Mouse (Mus musculus) MEL (cell line): ENCODE measurements around the gene Acer1. TPM values are rescaled to one million over a fixed set of nuclear protein-coding genes. Genes with fewer than 3 reads are reported as not detected.

Source experiments
- DNase-seq: peaks from one replicate; pipeline ENCODE4 v3.0.0; 2011; ENCODE audit warnings: low read depth, low spot score
- H3K27ac ChIP-seq: 2 replicates; pipeline ENCODE4 v1.5.1; 2012; ENCODE audit warnings: low read depth, mild to moderate bottlenecking, control low read depth, low read length, moderate library complexity; ENCODE audit not compliant: control insufficient read depth
- H3K27me3 ChIP-seq, 2 experiments: fragments of 150-350 bp in 1 of 2; sonication (generic) in 1 of 2; 2 replicates each; pipeline ENCODE4 v1.6.1; 2012; ENCODE audit warnings: low read length in 2 of 2, mild to moderate bottlenecking in 2 of 2, improper control_type of control experiment in 1 of 2, moderate library complexity in 1 of 2; ENCODE audit not compliant: insufficient read depth in 2 of 2, control insufficient read depth in 1 of 2
- H3K36me3 ChIP-seq, 2 experiments: 2 replicates each; pipeline ENCODE4 v1.6.1; 2012 to 2014; ENCODE audit warnings: low read length in 2 of 2, improper control_type of control experiment in 1 of 2, inconsistent platforms in 1 of 2, mild to moderate bottlenecking in 1 of 2; ENCODE audit not compliant: insufficient read depth in 2 of 2, control insufficient read depth in 1 of 2
- H3K4me1 ChIP-seq, 2 experiments: fragments of 150-350 bp in 1 of 2; sonication (generic) in 1 of 2; 2 replicates each; pipeline ENCODE4 v1.6.1; 2012; ENCODE audit warnings: low read length in 2 of 2, improper control_type of control experiment in 1 of 2, mild to moderate bottlenecking in 1 of 2; ENCODE audit not compliant: insufficient read depth in 2 of 2, control insufficient read depth in 1 of 2
- H3K4me3 ChIP-seq, 2 experiments: fragments of 150-350 bp in 1 of 2; sonication (generic) in 1 of 2; 2 replicates each; pipeline ENCODE4 v1.5.1; 2012; ENCODE audit warnings: low read depth in 2 of 2, low read length in 2 of 2, mild to moderate bottlenecking in 2 of 2, moderate library complexity in 2 of 2, control low read depth in 1 of 2, improper control_type of control experiment in 1 of 2; ENCODE audit not compliant: control insufficient read depth in 1 of 2, insufficient read depth in 1 of 2
- H3K79me2 ChIP-seq: 2 replicates; pipeline ENCODE4 v1.6.1; 2012; ENCODE audit warnings: mild to moderate bottlenecking, low read length, moderate library complexity; ENCODE audit not compliant: control insufficient read depth, poor library complexity, insufficient read depth
- H3K9ac ChIP-seq: 2 replicates; pipeline ENCODE4 v1.6.1; 2012; ENCODE audit warnings: low read depth, mild to moderate bottlenecking, control low read depth, low read length, moderate library complexity; ENCODE audit not compliant: control insufficient read depth, poor library complexity, severe bottlenecking
- H3K9me3 ChIP-seq: fragments of 150-350 bp; sonication (generic); replicated peaks from 2 replicates; pipeline ENCODE4 v1.6.1; 2012; ENCODE audit warnings: mild to moderate bottlenecking, low read length, improper control_type of control experiment, moderate library complexity; ENCODE audit not compliant: insufficient read depth
- BHLHE40 ChIP-seq: IDR thresholded peaks from 2 replicates; pipeline ENCODE4 v1.6.1; 2012; ENCODE audit warnings: low read depth, mild to moderate bottlenecking, inconsistent platforms, low read length, improper control_type of control experiment, borderline replicate concordance
- CHD1 ChIP-seq: IDR thresholded peaks from 2 replicates; pipeline ENCODE4 v1.6.1; 2012; ENCODE audit warnings: low read depth, mild to moderate bottlenecking, inconsistent platforms, low read length, improper control_type of control experiment
- CTCF ChIP-seq, 3 experiments: IDR thresholded peaks in 2 of 3; conservative IDR thresholded peaks in 1 of 3; 2 replicates each; pipeline ENCODE4 v1.5.1; 2011 to 2012; ENCODE audit warnings: low read length in 3 of 3, low read depth in 2 of 3, mild to moderate bottlenecking in 2 of 3, improper control_type of control experiment in 1 of 3, inconsistent platforms in 1 of 3, mixed read lengths in 1 of 3, moderate library complexity in 1 of 3; ENCODE audit not compliant: control insufficient read depth in 1 of 3, insufficient read depth in 1 of 3, poor library complexity in 1 of 3, severe bottlenecking in 1 of 3
- ELF1 ChIP-seq: IDR thresholded peaks from 2 replicates; pipeline ENCODE4 v1.6.1; 2014; ENCODE audit warnings: low read depth, mild to moderate bottlenecking, inconsistent platforms, low read length, improper control_type of control experiment, moderate library complexity
- ETS1 ChIP-seq: IDR thresholded peaks from 2 replicates; pipeline ENCODE4 v1.6.1; 2012; ENCODE audit warnings: low read depth, mild to moderate bottlenecking, inconsistent platforms, low read length, improper control_type of control experiment, moderate library complexity
- GABPA ChIP-seq: IDR thresholded peaks from 2 replicates; pipeline ENCODE4 v1.6.1; 2012; ENCODE audit warnings: low read depth, mild to moderate bottlenecking, inconsistent platforms, low read length, improper control_type of control experiment, moderate library complexity
- HCFC1 ChIP-seq: IDR thresholded peaks from 2 replicates; pipeline ENCODE4 v1.6.1; 2012; ENCODE audit warnings: low read depth, mild to moderate bottlenecking, inconsistent platforms, low read length, improper control_type of control experiment, moderate library complexity
- JUND ChIP-seq: IDR thresholded peaks from 2 replicates; pipeline ENCODE4 v1.6.1; 2011; ENCODE audit warnings: low read depth, mild to moderate bottlenecking, improper control_type of control experiment, low read length
- MAFK ChIP-seq: IDR thresholded peaks from 2 replicates; pipeline ENCODE4 v1.6.1; 2011; ENCODE audit warnings: low read depth, mild to moderate bottlenecking, low read length, improper control_type of control experiment, borderline replicate concordance
- MAX ChIP-seq: IDR thresholded peaks from 2 replicates; pipeline ENCODE4 v1.6.1; 2011; ENCODE audit warnings: low read length, improper control_type of control experiment
- MAZ ChIP-seq: IDR thresholded peaks from 2 replicates; pipeline ENCODE4 v1.6.1; 2012; ENCODE audit warnings: low read depth, mild to moderate bottlenecking, inconsistent platforms, low read length, improper control_type of control experiment
- MEF2A ChIP-seq: IDR thresholded peaks from 2 replicates; pipeline ENCODE4 v1.6.1; 2014; ENCODE audit warnings: low read depth, mild to moderate bottlenecking, inconsistent platforms, low read length, improper control_type of control experiment; ENCODE audit not compliant: poor library complexity, insufficient replicate concordance, severe bottlenecking; ENCODE audit errors: extremely low read depth
- MXI1 ChIP-seq: IDR thresholded peaks from 2 replicates; pipeline ENCODE4 v1.6.1; 2011; ENCODE audit warnings: mild to moderate bottlenecking, low read depth, low read length, improper control_type of control experiment
- NRF1 ChIP-seq: IDR thresholded peaks from 2 replicates; pipeline ENCODE4 v1.6.1; 2014; ENCODE audit warnings: low read depth, mild to moderate bottlenecking, inconsistent platforms, low read length, improper control_type of control experiment, moderate library complexity; ENCODE audit not compliant: poor library complexity, insufficient read depth, severe bottlenecking
- POLR2A ChIP-seq, 2 experiments: IDR thresholded peaks; 2 replicates each; pipeline ENCODE4 v1.6.1; 2011 to 2012; ENCODE audit warnings: low read length in 2 of 2, mild to moderate bottlenecking in 2 of 2, control low read depth in 1 of 2, improper control_type of control experiment in 1 of 2, low read depth in 1 of 2, moderate library complexity in 1 of 2; ENCODE audit not compliant: control insufficient read depth in 1 of 2, insufficient read depth in 1 of 2, poor library complexity in 1 of 2
- POLR2AphosphoS2 ChIP-seq: IDR thresholded peaks from 2 replicates; pipeline ENCODE4 v1.6.1; 2011; ENCODE audit warnings: low read length, improper control_type of control experiment
- SIN3A ChIP-seq: IDR thresholded peaks from 2 replicates; pipeline ENCODE4 v1.6.1; 2012; ENCODE audit warnings: low read length, improper control_type of control experiment, inconsistent platforms
- TAL1 ChIP-seq: IDR thresholded peaks from 2 replicates; pipeline ENCODE4 v1.6.1; 2012; ENCODE audit warnings: mild to moderate bottlenecking, inconsistent platforms, low read length, moderate library complexity, mixed read lengths
- TCF12 ChIP-seq: IDR thresholded peaks from 2 replicates; pipeline ENCODE4 v1.6.1; 2014; ENCODE audit warnings: low read depth, mild to moderate bottlenecking, inconsistent platforms, low read length, improper control_type of control experiment, moderate library complexity
- UBTF ChIP-seq: IDR thresholded peaks from 2 replicates; pipeline ENCODE4 v1.6.1; 2012; ENCODE audit warnings: low read depth, mild to moderate bottlenecking, inconsistent platforms, low read length, improper control_type of control experiment, moderate library complexity, borderline replicate concordance; ENCODE audit not compliant: insufficient read depth
- USF1 ChIP-seq: IDR thresholded peaks from 2 replicates; pipeline ENCODE4 v1.6.1; 2014; ENCODE audit warnings: low read depth, mild to moderate bottlenecking, inconsistent platforms, low read length, improper control_type of control experiment, moderate library complexity
- ZNF384 ChIP-seq: IDR thresholded peaks from 2 replicates; pipeline ENCODE4 v1.6.1; 2012; ENCODE audit warnings: low read depth, mild to moderate bottlenecking, inconsistent platforms, low read length, improper control_type of control experiment
- polyA plus RNA-seq, 2 experiments: library from polyadenylated mRNA; stranded (reverse) in 1 of 2; unstranded in 1 of 2; fragments of >175 nt in 1 of 2; fragments of >200 nt in 1 of 2; gene quantifications; 2 replicates each; pipeline versions ENCODE4 v1.2.1 to v1.2.4; 2012; ENCODE audit warnings: low replicate concordance in 2 of 2, low read depth in 1 of 2; ENCODE audit not compliant: insufficient read length in 2 of 2, insufficient read depth in 1 of 2, missing spikeins in 1 of 2
- total RNA-seq: library from RNA; depleted of rRNA; stranded (reverse); fragments of 300-350 nt; gene quantifications from 2 replicates; pipeline ENCODE4 v1.2.3, GENCODE M21; 2012

Acer1 gene
- total and polyA plus RNA-seq, 3 experiments: 0.03 TPM; not detected in 2

DNA sequence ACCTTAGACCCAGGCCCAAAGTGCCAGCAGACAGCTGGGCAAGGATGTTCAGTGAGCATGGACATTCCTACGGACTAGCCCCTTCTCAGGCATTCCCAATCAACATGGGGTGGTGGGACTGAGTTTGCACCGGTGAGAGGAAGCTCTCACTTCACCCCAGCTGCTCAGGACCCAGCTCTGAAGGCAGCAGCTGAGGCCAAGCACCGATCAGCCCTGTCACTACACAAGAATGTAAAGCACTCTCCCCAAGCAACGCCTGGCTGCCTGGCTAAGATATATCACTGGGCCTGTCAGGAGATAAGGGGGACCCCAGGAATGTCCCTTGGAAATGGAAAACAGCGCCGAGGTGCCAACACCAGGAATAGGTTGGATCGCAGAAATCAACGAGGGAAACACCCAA, 19.3 kb upstream of the Acer1 start:
- H3K9me3 ChIP-seq: no peaks in the 10 kb centered on the region
- TF ChIP-seq TAL1 (no peak), JUND (no peak), CHD1 (no peak), BHLHE40 (no peak), POLR2AphosphoS2 (no peak), TCF12 (no peak), POLR2A (IDR thresholded peaks at IDR 0.05; ENCODE audit: control insufficient read depth in 1 of 2, insufficient read depth in 1 of 2, low read depth in 1 of 2, low read length in 2 of 2, poor library complexity in 1 of 2) (no peak), MAFK (no peak), MEF2A (no peak), NRF1 (no peak), MAX (no peak), ELF1 (no peak), ZNF384 (no peak), GABPA (no peak), ETS1 (no peak)
- no peaks in the 10 kb centered on the region for H3K27me3 ChIP-seq
- H3K4me1 ChIP-seq: peaks cover 3 to 28% of the 10 kb centered on the region in 2 experiments; a peak in 3 of 4 replicates
- no peaks in the 10 kb centered on the region for H3K79me2 ChIP-seq
- H3K4me3 ChIP-seq: no peak overlapping the region
- no peak overlapping the region for H3K9ac ChIP-seq
- DNase-seq: no peak
- peaks cover 2 to 15% of the 10 kb centered on the region in 2 experiments; a peak in 3 of 4 replicates for H3K36me3 ChIP-seq
- no peak overlapping the region for H3K27ac ChIP-seq

DNA sequence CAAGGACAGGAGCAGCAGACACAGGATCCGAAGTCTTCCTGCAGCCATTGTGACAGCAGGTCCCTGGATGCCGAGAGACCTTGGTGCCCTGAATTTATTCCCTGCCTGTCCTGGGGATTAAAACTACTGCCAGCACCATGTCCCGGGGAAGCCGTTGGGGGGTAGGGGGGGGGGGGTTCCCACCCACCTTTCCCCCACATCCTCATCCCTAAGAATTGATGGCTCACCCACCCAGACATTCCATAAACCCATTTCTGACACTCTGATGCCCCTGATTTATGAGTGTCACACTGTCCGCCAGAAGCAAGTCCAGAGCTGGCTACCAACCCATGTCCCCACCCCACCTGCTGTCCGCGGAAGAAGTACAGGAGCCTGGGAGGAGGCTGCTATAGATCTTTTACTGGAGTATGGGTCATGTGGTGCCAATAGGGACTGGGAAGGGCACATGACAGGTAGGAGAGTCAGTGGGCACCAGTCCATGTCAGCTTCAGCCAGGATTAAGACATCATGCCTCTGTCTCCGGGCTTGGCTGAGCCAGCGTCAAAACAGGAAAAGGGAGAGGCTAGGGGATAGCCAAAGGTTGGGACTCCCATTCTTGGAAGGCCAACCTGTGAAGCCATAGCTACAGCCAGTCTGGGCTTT, 18.2 kb upstream of the Acer1 start, which contains the start of gene Pspn:
Gene Pspn (minus strand): TSS at position 51 of the 642 bp plus-strand sequence.
- Histone ChIP-seq H3K9ac (no peak within 1 kb of the TSS), H3K79me2 (no peaks in the 10 kb centered on the region), H3K4me3 (no peak within 1 kb of the TSS), H3K36me3 (peaks cover 2 to 15% of the 10 kb centered on the region in 2 experiments; a peak in 3 of 4 replicates), H3K4me1 (peaks cover 3 to 28% of the 10 kb centered on the region in 2 experiments; a peak in 3 of 4 replicates), H3K9me3 (no peaks in the 10 kb centered on the region), H3K27ac (no peak within 1 kb of the TSS), H3K27me3 (no peaks in the 10 kb centered on the region)
- no peak for DNase-seq
- TF ChIP-seq USF1 (no peak), CTCF (IDR thresholded peaks at IDR 0.05 in 2 of 3, conservative IDR thresholded peaks at IDR 0.05 in 1 of 3; ENCODE audit: control insufficient read depth in 1 of 3, insufficient read depth in 1 of 3, low read depth in 2 of 3, low read length in 3 of 3, poor library complexity in 1 of 3, severe bottlenecking in 1 of 3) (no peak), HCFC1 (no peak), TCF12 (no peak), UBTF (no peak), MXI1 (no peak), ETS1 (no peak), SIN3A (no peak), JUND (no peak), NRF1 (no peak), MAZ (no peak), ELF1 (no peak)
